Mouse (Mus musculus) skeletal muscle tissue, adult 2 months (tissue): Measurements from ENCODE around the gene Hes5.

Experiments
- DNase-seq: peaks from one replicate; pipeline ENCODE4 v3.0.0-alpha.2; 2012; ENCODE audit warnings: low read depth, low spot score

Hes5 gene

DNA sequence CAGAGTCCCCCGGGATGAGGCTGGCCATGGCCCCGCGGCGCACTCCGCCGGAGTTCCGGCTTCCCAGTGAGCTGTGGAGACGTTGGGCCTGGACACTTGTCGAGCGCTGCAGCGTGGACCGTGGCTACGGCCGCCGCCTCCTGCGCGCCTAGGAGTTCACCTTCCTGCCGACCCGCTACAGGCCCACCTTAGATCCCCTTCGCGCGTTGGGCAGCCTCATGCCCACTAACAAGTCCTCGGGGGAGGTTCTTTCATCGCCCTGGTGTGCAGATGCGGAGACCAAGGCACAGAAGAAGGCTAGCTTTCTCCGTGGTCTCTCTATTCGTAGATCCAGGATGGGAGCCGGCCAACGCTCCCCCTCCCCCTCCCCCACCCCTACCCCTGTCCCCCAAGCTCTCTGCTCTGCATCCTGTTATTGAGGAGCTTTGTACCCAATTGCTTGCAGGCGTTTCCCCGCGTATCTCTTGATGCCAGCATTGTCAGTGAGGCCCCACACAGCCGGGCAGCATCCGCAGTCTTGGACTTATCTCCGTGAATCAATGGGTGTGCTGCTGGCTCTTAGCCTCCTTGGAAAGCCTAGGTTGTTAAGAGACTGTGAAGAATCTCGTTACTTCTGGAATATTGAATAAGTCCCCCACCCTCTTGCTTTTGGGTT is 4.0 kb downstream of the Hes5 start:
- DNase-seq = no peak

DNA sequence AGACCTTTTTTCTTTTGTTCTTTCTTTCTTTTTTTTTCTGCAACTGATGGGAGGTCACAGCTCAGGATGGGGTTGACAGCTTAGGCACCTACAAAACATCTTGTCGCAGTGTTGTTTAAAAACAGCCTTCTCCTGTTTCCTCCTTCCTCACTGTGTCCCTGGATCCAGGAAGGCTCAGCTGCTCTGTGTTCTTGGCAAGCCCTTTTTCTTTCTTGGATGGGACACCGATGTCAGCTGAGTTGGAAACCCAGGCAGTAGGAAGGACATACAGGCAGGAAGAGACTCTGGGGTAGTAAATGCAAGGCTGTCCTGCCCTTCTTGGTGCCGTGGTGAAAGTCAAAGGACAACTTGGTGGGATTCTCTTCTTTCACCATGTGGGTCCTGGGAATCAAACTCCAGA is 5.1 kb downstream of the Hes5 start:
- DNase-seq = peak; percentile 79

DNA sequence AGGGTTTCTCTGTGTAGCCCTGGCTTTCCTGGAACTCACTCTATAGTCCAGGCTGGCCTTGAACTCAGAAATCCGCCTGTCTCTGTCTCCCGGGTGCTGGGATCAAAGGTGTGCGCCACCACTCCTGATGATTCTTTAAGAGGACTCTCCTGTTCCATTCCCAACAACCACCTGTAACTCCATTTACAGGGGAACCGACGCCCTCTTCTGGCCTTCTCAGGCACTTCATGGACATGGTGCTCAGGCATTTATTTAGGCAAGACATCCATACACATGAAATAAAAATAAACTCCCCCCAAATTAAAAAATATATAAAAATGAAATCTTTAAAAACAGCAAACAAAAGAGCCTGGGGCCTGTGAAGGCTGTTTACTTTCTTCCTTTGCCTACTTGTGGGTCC is 6.5 kb downstream of the Hes5 start:
- no peak for DNase-seq

DNA sequence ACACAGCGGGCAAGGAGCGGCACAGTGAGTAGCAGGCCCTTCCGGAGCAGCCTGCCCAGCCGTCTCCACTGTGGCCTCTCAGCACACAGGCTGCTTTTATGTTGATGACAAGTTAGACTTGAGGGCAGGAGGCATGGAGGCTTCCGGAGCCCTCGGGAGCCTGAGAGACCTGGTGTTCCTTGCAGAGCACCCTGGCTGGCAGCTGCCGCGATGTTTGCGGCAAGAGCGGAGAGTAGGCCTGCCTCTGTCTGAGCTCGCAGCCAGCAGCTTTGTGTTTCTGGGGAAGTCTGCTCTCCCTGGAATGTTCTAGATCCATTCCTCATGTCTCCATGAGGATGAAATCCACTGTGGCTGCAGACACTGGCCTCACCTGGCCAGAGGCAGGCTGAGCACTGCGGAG is 11.8 kb downstream of the Hes5 start:
- DNase-seq = no peak

DNA sequence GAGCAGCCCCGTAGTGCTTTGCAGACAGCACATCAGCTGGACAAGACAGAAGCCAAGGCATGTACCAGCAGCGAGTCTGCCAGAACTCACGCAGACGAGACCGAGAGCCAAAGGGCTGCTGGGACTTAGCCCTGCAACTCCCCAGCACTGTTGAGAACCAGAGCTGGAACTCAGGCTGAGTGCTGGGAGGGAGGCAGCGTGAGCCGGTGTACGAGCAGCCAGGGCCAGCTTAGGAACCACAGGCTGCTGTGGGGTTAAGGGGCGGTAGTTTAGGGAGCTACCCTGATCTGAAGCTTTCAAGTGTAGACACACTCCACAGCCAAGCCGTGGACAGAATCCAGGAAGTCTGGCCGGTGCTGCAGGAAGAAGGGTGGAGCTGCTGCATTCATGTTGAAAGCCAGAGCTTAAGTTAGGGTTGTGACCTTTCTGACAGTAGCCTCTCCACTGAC is 13.5 kb downstream of the Hes5 start:
- peak; percentile 60 for DNase-seq

DNA sequence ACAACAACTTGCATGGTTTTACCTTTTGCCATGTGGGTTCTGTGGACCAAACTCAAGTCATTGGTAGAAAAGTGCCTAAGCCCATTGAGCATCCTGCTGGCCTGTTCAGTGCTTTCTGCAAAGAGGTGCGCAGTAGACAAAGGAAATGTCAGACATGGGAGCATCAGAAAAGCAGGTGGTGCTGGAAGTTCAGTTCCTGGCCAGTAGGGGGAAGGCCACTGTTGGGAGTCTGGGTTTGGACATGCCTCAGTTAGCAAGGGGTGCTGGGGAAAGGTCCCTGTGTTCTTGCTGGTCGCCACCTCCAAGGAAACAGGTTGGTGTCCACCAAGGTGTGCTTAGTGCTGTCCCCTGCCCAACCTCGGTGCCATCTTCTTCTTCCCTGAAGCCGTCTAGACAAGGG is 19.4 kb downstream of the Hes5 start:
- DNase-seq = no peak

DNA sequence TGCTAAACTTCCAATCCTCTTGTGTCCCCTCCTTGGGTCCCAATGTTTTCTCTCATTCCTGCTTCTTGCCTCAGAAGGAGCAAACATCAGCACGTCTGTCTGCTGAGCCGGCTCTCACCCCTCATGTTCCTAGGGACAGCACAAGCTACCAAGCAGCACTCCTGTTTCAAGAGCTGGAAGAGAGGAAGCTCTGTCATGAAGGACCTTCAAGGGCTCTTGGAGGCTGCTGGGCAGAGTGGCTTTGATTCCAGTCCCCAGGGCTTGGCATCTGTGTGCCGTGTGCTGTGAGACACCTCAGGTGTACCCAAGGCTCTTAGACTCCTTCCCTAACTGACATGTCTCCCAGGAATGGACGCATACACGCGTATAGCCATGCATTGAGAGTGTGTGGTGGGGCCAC is 20.4 kb downstream of the Hes5 start:
- DNase-seq = no peak

DNA sequence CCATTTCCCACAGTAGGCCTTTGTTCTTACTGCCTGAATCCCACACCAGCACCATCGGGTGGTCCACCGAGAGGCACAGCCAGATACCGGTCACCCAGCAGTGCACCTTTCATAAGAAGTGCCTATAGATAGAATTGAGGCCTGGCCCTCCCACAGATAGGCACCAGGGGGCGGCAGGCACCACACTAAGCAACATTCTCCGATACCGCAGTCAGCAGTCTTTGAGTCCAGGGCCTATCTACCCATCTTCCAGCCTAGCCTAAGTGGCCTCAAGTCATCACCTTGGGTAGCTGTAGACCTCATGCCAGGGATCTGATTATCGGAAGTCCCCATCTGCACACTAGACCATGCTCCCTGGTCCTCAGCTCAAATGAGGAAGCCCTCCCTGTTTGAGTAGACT is 20.8 kb downstream of the Hes5 start:
- DNase-seq = no peak

DNA sequence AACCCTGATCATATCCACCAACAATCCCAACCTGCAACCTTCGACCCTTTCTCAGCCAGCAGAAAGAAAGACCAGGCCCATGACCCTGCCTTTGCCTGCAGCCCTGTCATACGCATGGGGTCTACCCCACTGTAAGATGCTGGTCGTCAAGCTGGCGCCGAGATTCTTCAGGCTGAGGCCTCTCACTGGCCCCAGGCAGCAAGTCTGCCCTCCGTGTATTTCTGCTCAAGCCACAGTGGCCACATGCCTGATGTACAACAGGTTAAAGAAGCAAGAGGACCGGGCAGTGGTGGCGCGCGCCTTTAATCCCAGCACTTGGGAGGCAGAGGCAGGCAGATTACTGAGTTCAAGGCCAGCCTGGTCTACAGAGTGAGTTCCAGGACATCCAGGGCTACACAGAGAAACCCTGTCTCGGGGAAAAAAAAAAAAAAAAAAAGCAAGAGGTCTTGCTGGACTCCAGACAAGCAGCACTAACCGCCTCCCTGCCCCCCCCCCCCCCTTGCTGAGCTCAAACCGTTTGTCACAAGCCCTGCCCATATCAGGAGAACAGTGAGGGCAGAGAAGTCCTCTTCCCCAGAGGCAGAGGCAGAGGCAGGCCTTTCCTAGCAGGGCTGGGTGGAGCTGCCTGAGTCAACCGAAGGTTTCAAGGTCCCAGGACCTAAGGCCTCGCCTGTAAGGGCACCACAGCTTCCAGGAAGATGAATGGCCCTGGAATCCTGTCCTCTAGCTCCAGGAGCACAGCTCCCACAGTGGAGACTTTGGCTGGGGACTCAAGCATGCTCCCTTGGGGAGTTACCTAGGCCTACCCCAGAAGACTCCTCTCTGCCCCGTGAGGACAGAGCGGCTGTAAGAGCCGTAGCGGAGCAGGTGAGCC is 21.8 kb downstream of the Hes5 start:
- no peak for DNase-seq

DNA sequence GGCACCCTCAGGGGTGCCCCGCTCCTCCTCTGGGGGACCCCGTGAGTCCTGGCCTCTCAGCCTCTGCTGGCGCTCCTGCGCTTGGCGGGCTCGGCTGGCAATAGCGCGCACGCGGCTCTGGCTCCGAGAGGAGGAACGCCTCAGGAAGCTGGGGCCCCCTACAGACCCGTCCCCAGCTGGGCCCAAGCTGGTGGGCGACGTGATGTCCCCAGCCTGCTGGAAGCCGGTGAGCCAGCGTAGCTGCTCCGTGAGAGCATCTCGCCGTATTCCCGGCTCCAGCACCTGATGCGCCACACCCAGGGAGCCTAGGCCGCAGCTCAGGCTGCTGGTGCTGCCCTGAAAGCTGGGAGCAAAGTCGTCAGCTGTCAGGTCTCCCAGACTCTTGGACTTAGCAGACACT is 23.0 kb downstream of the Hes5 start:
- DNase-seq = no peak

DNA sequence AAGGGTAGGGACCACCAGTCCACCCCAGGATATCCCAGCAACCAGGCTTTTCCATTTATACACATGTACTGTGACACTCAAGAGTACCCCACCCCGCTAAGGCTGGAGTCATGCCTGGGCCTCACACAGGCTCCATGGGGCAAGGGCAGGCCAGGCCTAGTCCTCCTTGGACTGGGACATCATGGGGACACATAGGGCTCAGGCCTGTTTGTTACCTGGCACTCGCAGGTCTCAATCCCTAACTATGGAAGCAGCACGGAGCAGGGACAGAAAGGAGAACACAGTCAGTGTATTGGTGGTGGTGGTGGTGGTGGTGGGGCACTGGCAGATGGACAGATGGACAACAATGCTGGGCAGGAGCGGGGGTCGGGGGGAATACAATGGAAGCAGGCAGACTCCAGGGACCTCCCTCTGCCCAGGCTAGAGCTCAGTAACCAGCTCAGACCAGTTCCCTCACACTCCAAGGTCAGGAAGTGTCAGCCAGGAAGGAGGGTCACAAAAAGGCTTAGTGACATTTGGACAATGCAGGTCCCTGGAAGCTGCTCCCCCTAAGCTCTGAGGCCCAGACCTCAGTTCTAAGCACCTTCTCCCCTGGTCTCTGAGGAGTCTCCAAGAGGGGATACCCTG is 24.5 kb downstream of the Hes5 start:
- DNase-seq = no peak

DNA sequence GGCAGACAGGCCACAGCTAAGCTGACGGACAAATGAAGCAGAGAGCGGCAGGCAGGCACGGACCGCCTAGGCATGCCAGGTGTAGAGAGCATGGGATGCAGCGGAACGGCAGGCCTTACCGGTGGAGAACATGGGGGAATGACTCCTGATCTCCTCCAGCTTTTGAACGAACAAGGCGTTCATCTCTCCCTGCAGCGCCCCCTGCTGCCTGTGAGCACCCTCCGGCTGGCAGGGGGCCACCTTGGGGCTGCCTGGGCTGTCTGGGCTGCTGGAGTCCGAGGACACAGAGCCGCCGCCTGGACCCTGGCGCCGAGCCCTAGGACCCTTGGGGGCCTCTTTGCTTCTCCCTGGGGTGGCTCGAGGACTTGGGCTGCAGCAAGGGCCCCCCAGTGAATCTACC is 25.4 kb downstream of the Hes5 start:
- DNase-seq = peak; percentile 55

DNA sequence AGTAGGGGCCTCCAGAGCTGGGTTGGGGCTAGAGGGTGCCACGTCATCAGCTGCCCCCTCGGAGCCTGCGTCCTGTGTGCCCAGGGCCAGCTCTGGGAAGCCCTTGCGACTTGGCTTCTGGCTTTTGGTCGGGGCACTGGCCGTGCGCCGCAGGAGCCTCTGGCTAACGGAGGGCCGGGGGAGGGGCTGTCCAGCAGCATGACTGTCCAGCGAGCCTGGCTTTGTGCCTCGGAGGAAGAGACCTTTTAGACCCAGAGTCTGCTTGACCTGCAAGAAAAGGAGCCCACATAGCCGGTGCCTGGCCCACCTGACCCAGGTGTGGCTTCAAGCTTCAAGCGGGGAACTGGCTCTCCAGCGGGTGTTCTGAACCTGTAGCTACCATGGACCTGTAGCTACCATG is 26.0 kb downstream of the Hes5 start:
- no peak for DNase-seq

DNA sequence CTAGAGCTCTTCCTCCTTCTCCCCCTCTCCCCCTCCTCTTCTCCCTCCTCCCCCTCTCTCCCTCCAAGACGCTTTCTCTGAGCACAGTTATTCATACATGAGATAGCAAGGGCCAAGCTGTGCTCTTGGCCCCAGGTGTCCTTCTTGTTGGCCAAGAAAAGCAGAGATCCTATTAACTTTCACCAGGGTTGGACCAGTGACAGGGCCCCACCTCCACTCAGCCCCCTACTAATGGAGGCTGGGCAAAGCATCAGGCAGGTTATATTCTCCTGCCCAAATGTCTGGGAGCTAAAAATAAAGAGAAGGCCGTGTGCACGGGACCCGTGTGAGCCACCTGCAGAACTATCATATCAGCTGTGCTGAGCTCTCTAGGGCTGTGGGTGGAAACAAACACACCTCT is 34.2 kb downstream of the Hes5 start:
- DNase-seq = no peak

DNA sequence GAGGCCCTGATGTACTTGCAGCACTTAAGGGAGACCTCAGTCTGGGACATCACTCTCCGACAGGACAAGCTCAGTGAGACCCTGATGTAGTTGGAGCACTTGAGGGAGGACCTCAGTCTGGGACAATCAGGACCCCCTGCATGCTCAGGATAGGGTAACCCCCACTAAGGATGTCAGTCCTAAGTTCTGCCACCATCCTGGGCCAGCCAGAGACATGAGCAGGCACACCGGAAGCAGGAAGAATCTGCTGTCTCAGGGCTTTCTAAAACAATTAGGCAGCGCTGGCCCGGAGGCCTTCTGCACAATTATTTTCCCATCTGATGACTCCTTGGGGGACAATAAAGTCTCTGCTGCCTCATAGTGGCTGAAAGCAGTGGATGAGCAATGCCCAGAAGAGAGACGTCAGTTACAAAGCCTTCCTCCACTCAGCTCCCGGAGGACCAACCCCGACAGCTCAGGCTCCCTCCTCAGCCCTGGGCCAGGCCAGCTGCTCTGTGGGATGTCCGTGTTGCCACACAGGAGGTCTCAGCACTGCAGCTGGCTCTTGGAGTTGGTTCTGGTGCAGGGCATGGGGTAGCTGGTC is 35.9 kb downstream of the Hes5 start:
- peak; percentile 30 for DNase-seq

DNA sequence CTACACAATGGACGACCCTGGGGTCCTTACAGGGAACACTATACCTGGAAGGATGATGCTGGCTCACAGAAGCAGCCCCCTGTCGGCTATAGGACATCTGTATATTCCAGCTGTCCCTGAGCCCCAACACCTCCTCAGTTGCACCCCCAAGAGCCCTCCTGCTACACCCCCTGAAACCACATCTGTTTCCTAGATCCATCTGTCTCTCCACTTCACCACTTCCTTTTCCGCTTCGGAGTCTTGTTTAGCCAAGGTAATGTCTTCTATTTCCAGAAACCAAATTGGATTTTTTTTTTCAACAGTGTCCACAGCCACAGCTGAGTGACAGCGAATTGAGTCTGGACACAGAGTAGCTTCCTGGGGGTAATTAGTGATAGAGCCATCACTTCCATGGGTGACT is 38.7 kb downstream of the Hes5 start:
- no peak for DNase-seq

DNA sequence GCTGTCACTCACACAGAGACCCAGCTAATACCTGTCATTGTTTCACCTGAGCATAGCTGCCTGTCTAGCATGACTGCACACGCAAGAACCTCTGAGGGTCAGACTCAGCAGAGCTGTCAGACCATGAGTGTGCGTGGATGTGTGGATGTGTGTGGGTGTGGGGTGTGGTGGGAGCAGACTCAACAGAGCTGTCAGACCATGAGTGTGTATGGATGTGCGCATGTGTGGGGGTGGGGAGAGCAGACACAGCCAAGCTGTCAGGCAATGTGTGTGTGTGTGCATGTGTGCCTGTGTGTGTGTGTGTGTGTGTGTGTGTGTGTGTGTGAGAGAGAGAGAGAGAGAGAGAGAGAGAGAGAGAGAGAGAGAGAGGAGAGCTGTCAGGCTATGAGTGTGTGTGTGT is 44.6 kb downstream of the Hes5 start:
- DNase-seq = no peak

DNA sequence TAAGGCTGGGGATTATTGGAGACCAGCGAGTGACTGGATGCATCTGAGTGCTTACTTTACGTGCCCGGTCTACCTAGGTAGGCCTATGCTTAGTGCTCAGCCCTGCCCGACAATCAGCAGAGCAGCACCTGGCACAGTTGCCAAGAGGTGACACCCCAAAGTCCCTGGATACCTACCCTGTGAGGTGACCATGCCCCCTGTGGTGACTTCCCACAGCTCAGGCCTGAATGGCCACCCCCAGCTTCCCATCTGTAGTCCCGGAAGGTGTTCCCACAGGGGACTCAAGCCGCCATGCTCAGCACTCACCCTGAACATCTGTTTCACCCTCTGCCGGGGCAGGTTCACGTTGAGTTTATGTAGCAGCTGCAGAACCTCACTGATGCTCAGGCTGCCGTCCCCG is 45.6 kb downstream of the Hes5 start:
- DNase-seq = no peak

DNA sequence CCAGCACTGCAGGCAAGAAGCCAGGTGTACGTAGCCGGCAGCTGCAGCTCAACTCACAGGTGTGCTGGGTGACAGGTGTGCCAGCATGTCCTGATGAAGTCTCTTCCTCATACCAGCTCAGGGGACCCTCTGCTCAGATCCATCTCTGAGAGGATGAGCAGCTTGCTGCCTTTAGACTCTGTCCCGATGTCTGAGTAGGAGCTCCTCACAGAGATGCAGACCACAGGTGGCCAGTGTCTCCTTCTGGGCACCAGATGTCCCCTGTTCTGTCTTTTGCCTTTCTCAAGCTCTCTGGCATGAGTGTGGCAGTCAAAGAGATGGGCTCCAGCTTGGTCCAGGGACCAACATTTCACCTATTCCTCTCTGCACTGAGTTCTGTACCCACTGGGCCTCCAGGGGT is 46.9 kb downstream of the Hes5 start:
- no peak for DNase-seq

DNA sequence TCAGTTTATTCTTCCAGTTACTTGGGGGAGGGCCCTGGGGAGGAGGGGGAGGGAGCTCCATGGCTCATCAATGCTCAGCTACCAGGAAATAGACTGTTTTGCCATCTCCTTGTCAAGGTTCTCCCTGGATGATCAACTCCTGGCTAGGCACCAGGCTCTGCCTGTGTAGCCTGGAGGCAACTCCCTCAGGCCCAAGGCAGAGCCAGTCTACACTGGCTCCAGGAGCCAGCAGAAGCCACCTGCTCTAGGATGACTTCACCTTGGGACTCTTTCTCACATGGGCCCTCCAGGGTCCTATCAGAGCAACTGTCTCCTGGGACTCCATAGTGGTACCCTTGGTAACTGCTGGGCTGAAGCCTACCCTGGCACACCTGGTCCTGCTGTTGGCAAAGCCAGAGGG is 47.4 kb downstream of the Hes5 start:
- DNase-seq = no peak

DNA sequence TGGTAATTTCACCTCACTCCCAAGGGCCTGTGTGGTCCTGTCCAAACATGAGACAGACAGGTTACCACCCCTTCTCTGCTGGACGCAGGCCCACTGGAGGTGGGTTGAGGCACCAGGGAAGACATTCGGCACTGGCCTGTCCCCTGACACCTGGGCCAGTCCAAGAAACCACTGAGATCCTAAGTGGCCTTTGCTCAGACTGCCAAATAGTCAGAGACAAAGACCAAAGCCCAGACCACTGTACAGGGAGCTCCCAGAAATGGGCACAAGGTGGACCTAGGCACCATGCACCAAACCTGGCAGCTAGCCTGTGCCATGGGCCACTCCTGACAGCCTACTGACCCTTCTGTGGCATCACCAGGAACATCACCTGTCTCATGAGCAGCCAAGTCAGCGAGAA is 48.5 kb downstream of the Hes5 start:
- no peak for DNase-seq

DNA sequence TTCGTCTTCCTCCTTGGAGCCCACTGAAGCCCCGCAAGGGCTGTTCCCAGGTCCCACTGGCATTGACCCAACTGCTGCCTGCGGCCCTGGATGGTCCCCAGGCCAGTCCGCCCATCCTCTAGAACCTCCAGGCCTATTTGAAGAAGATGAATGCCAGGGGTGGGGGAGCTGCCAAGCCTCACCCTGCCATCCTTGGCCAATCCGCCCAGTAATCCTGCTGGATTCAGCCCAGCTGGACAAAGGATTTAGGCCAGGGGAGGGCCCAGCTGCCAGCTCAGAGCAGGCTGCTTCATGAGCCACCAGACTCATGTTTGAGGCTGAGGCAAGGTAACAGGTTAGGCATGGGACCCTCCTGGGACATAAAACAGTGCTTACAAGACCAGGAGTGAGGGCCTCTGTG is 50.1 kb downstream of the Hes5 start:
- DNase-seq = peak; percentile 14
